Mouse (Mus musculus): ENCODE measurements around the gene Olfr1214.
"Not testable (repeated sequence)": the region's sequence is repeated elsewhere in the genome, so short reads cannot be mapped to it uniquely, and the experiment has no call there.

Gene Olfr1214

GRCm38 (mm10) chr2:88992553-88992952, at the start of gene Olfr1214:
Gene Olfr1214, minus strand, starts transcription at chr2:88992653.
- ATAC-seq (ENCODE audit: insufficient number of reproducible peaks, low FRiP score, low TSS enrichment), result no peak

- ATAC-seq (ENCODE audit: insufficient number of reproducible peaks, low FRiP score, low TSS enrichment), result no peak
Measured at GRCm38 (mm10) chr2:89031965-89032364, 39.5 kb upstream of the Olfr1214 start, which contains the start of gene Olfr1217. Gene Olfr1217, minus strand, starts transcription at chr2:89032065.

GRCm38 (mm10) chr2:89021436-89021835, 29.0 kb upstream of the Olfr1214 start:
- not testable (repeated sequence) for ATAC-seq (ENCODE audit: insufficient number of reproducible peaks, low FRiP score, low TSS enrichment)

GRCm38 (mm10) chr2:89018240-89018639, 25.8 kb upstream of the Olfr1214 start, which contains the start of gene Olfr1216:
Gene Olfr1216, minus strand, starts transcription at chr2:89018340.
- no peak for ATAC-seq (ENCODE audit: insufficient number of reproducible peaks, low FRiP score, low TSS enrichment)

GRCm38 (mm10) chr2:89006873-89007272, 14.4 kb upstream of the Olfr1214 start, which contains the start of gene Olfr1215:
Gene Olfr1215, minus strand, starts transcription at chr2:89006973.
- no peak for ATAC-seq (ENCODE audit: insufficient number of reproducible peaks, low FRiP score, low TSS enrichment)

- no peak for ATAC-seq (ENCODE audit: insufficient number of reproducible peaks, low FRiP score, low TSS enrichment)
Measured at GRCm38 (mm10) chr2:88980181-88980580, 12.3 kb downstream of the Olfr1214 start, which contains the start of gene Gm13762. Gene Gm13762, minus strand, starts transcription at chr2:88980281.

- no peak for ATAC-seq (ENCODE audit: insufficient number of reproducible peaks, low FRiP score, low TSS enrichment)
Measured at GRCm38 (mm10) chr2:88953669-88954068, 38.8 kb downstream of the Olfr1214 start, which contains the start of gene Olfr1212. Gene Olfr1212, plus strand, starts transcription at chr2:88953969.

- ATAC-seq (ENCODE audit: insufficient number of reproducible peaks, low FRiP score, low TSS enrichment), result no peak
Measured at GRCm38 (mm10) chr2:88938011-88938410, 54.4 kb downstream of the Olfr1214 start, which contains the start of gene Olfr1211. Gene Olfr1211, minus strand, starts transcription at chr2:88938111.
